Mouse (Mus musculus) bone marrow macrophage, adult 2 months (primary cell): ENCODE measurements around the gene Sec31a.

Source experiments
- CTCF ChIP-seq: IDR thresholded peaks from 2 replicates; pipeline ENCODE4 v1.5.1; 2012; ENCODE audit warnings: low read depth, mild to moderate bottlenecking, low read length, moderate library complexity
- POLR2A ChIP-seq: IDR thresholded peaks from 2 replicates; pipeline ENCODE4 v1.6.1; 2012; ENCODE audit warnings: mild to moderate bottlenecking, low read depth, low read length, borderline replicate concordance

- TF ChIP-seq CTCF (no peak), POLR2A (no peak)
Observed at GRCm38 (mm10) chr5:100428734-100429343, 12.8 kb upstream of the Sec31a start.
